Mouse (Mus musculus): ENCODE measurements around the gene Gm49510. TPM values are rescaled to one million over a fixed set of nuclear protein-coding genes. Genes with fewer than 3 reads are reported as not detected.

Gene Gm49510
- 0.18 and 0.60 TPM in 2 replicates for polyA plus RNA-seq (2015; fragmentation: Nextera tagmentation; extraction: Ambion mirVana)

- H3K9ac ChIP-seq, result peak within 1 kb of the TSS; percentile 87
- 4% methylated on average over 20 of the region's 20 CpGs for WGBS
- H3K4me1 ChIP-seq, result peaks cover 54% of the 10 kb centered on the region
Observed at GRCm38 (mm10) chr15:78899409-78899739, at the start of gene Gm49510. Gene Gm49510, plus strand, starts transcription at chr15:78899667.

GRCm38 (mm10) chr15:78850059-78850824 is 49.2 kb upstream of the Gm49510 start:
- 40% methylated on average over 15 of the region's 15 CpGs for WGBS
- no peaks in the 10 kb centered on the region for H3K9me3 ChIP-seq
- H3K4me1 ChIP-seq, result peaks cover 67% of the 10 kb centered on the region
- no peaks in the 10 kb centered on the region for H3K27me3 ChIP-seq
- no peak overlapping the region for H3K4me3 ChIP-seq
- ATAC-seq (ENCODE audit: borderline replicate concordance, extremely low read depth, low FRiP score, low TSS enrichment), result peak; percentile 40
- no peak overlapping the region for H3K4me2 ChIP-seq
- peaks cover 36% of the 10 kb centered on the region for H3K36me3 ChIP-seq
- peak overlapping the region; percentile 83 for H3K27ac ChIP-seq
- no peak overlapping the region for H3K9ac ChIP-seq

More at GRCm38 (mm10) chr15:78899409-78899739, at the start of gene Gm49510:
- Histone ChIP-seq H3K36me3 (peaks cover 18% of the 10 kb centered on the region; the same call in 1 of the 2 replicates), H3K4me3 (peak within 1 kb of the TSS; percentile 86), H3K9me3 (no peaks in the 10 kb centered on the region), H3K27ac (peak within 1 kb of the TSS; percentile 74), H3K4me2 (peak within 1 kb of the TSS; percentile 90), H3K27me3 (no peaks in the 10 kb centered on the region)
- no peak for ATAC-seq (ENCODE audit: borderline replicate concordance, extremely low read depth, low FRiP score, low TSS enrichment)

GRCm38 (mm10) chr15:78850944-78851343 is 48.5 kb upstream of the Gm49510 start:
- Histone ChIP-seq H3K36me3 (peaks cover 35% of the 10 kb centered on the region), H3K27ac (peak overlapping the region; percentile 83), H3K9me3 (no peaks in the 10 kb centered on the region), H3K9ac (no peak overlapping the region), H3K4me3 (no peak overlapping the region), H3K4me2 (no peak overlapping the region), H3K4me1 (peaks cover 60% of the 10 kb centered on the region), H3K27me3 (no peaks in the 10 kb centered on the region)
- ATAC-seq (ENCODE audit: borderline replicate concordance, extremely low read depth, low FRiP score, low TSS enrichment), result no peak
- 40% methylated on average over 6 of the region's 6 CpGs for WGBS

GRCm38 (mm10) chr15:78851505-78852153 is 47.8 kb upstream of the Gm49510 start:
- Histone ChIP-seq H3K4me3 (no peak overlapping the region), H3K9me3 (no peaks in the 10 kb centered on the region), H3K9ac (no peak overlapping the region), H3K4me1 (peaks cover 53% of the 10 kb centered on the region), H3K36me3 (peaks cover 29% of the 10 kb centered on the region), H3K4me2 (no peak overlapping the region; the same call in 1 of the 2 replicates), H3K27ac (peak overlapping the region; percentile 83), H3K27me3 (no peaks in the 10 kb centered on the region)
- 8% methylated on average over 13 of the region's 13 CpGs for WGBS
- peak; percentile 65 for ATAC-seq (ENCODE audit: borderline replicate concordance, extremely low read depth, low FRiP score, low TSS enrichment)

GRCm38 (mm10) chr15:78855303-78855965 is 44.0 kb upstream of the Gm49510 start, which contains the start of gene Lgals2:
Gene Lgals2, minus strand, starts transcription at chr15:78855529.
- 61% methylated on average over 8 of the region's 8 CpGs for WGBS
- Histone ChIP-seq H3K27me3 (no peaks in the 10 kb centered on the region), H3K36me3 (no peaks in the 10 kb centered on the region), H3K9me3 (no peaks in the 10 kb centered on the region), H3K4me3 (no peak within 1 kb of the TSS), H3K4me1 (peaks cover 31% of the 10 kb centered on the region), H3K9ac (no peak within 1 kb of the TSS), H3K27ac (no peak within 1 kb of the TSS), H3K4me2 (no peak within 1 kb of the TSS)
- no peak for ATAC-seq (ENCODE audit: borderline replicate concordance, extremely low read depth, low FRiP score, low TSS enrichment)

GRCm38 (mm10) chr15:78857009-78857408 is 42.5 kb upstream of the Gm49510 start:
- no peak overlapping the region for H3K4me2 ChIP-seq
- H3K4me1 ChIP-seq, result peaks cover 16% of the 10 kb centered on the region
- 65% methylated on average over 7 of the region's 7 CpGs for WGBS
- no peak overlapping the region for H3K4me3 ChIP-seq
- H3K27me3 ChIP-seq, result no peaks in the 10 kb centered on the region
- H3K27ac ChIP-seq, result no peak overlapping the region
- no peak overlapping the region for H3K9ac ChIP-seq
- ATAC-seq (ENCODE audit: borderline replicate concordance, extremely low read depth, low FRiP score, low TSS enrichment), result no peak
- no peaks in the 10 kb centered on the region for H3K9me3 ChIP-seq
- H3K36me3 ChIP-seq, result no peaks in the 10 kb centered on the region

GRCm38 (mm10) chr15:78859311-78859710 is 40.2 kb upstream of the Gm49510 start:
- H3K27me3 ChIP-seq, result no peaks in the 10 kb centered on the region
- no peaks in the 10 kb centered on the region for H3K9me3 ChIP-seq
- H3K4me1 ChIP-seq, result peaks cover 27% of the 10 kb centered on the region
- H3K9ac ChIP-seq, result no peak overlapping the region
- no peak for ATAC-seq (ENCODE audit: borderline replicate concordance, extremely low read depth, low FRiP score, low TSS enrichment)
- H3K4me3 ChIP-seq, result no peak overlapping the region
- no peak overlapping the region for H3K4me2 ChIP-seq
- no peak overlapping the region for H3K27ac ChIP-seq
- 63% methylated on average over 4 of the region's 4 CpGs for WGBS
- no peaks in the 10 kb centered on the region for H3K36me3 ChIP-seq

- no peak overlapping the region for H3K9ac ChIP-seq
- H3K27ac ChIP-seq, result no peak overlapping the region
- peaks cover 27% of the 10 kb centered on the region for H3K4me1 ChIP-seq
- H3K9me3 ChIP-seq, result no peaks in the 10 kb centered on the region
- H3K27me3 ChIP-seq, result no peaks in the 10 kb centered on the region
- ATAC-seq (ENCODE audit: borderline replicate concordance, extremely low read depth, low FRiP score, low TSS enrichment), result no peak
- no peak overlapping the region for H3K4me2 ChIP-seq
- no peak overlapping the region for H3K4me3 ChIP-seq
- WGBS, result 46% methylated on average over 6 of the region's 6 CpGs
- no peaks in the 10 kb centered on the region for H3K36me3 ChIP-seq
Observed at GRCm38 (mm10) chr15:78859714-78860113, 39.8 kb upstream of the Gm49510 start.

- Histone ChIP-seq H3K4me2 (no peak overlapping the region), H3K27ac (no peak overlapping the region), H3K9me3 (no peaks in the 10 kb centered on the region), H3K36me3 (no peaks in the 10 kb centered on the region), H3K4me3 (no peak overlapping the region), H3K27me3 (no peaks in the 10 kb centered on the region), H3K4me1 (peaks cover 26% of the 10 kb centered on the region), H3K9ac (no peak overlapping the region)
- WGBS, result 72% methylated on average over 5 of the region's 5 CpGs
- no peak for ATAC-seq (ENCODE audit: borderline replicate concordance, extremely low read depth, low FRiP score, low TSS enrichment)
Observed at GRCm38 (mm10) chr15:78862280-78862679, 37.2 kb upstream of the Gm49510 start.

GRCm38 (mm10) chr15:78863154-78863553 is 36.3 kb upstream of the Gm49510 start:
- Histone ChIP-seq H3K4me1 (peaks cover 28% of the 10 kb centered on the region), H3K27me3 (no peaks in the 10 kb centered on the region), H3K4me3 (no peak overlapping the region), H3K9ac (no peak overlapping the region), H3K4me2 (no peak overlapping the region), H3K9me3 (no peaks in the 10 kb centered on the region), H3K36me3 (no peaks in the 10 kb centered on the region), H3K27ac (peak overlapping the region; percentile 64)
- no peak for ATAC-seq (ENCODE audit: borderline replicate concordance, extremely low read depth, low FRiP score, low TSS enrichment)
- 48% methylated on average over 2 of the region's 2 CpGs for WGBS

- Histone ChIP-seq H3K4me1 (peaks cover 35% of the 10 kb centered on the region), H3K9me3 (no peaks in the 10 kb centered on the region), H3K27me3 (no peaks in the 10 kb centered on the region), H3K9ac (no peak overlapping the region), H3K4me3 (no peak overlapping the region), H3K36me3 (no peaks in the 10 kb centered on the region), H3K27ac (peak overlapping the region; percentile 64), H3K4me2 (no peak overlapping the region; the same call in 1 of the 2 replicates)
- WGBS, result 43% methylated on average over 13 of the region's 13 CpGs
- peak; percentile 33; the same call in 1 of the 2 replicates for ATAC-seq (ENCODE audit: borderline replicate concordance, extremely low read depth, low FRiP score, low TSS enrichment)
Observed at GRCm38 (mm10) chr15:78863852-78864253, 35.6 kb upstream of the Gm49510 start.
